Mouse (Mus musculus) intestine, postnatal 0 days (tissue): ENCODE results near the gene Zfand4. TPM values are rescaled to one million over a fixed set of nuclear protein-coding genes. Genes with fewer than 3 reads are reported as not detected.

ENCODE experiments used
- ATAC-seq: fragments of 200-750 bp; cut with Nextera tagmentation; 2 replicates; pipeline ENCODE4 v1.8.0; 2017; ENCODE audit warnings: mild to moderate bottlenecking, moderate TSS enrichment, moderate library complexity
- H3K27ac ChIP-seq: fragments of 300-500 bp; sonication (generic); 2 replicates; pipeline ENCODE4 v1.5.1; 2014; ENCODE audit warnings: mild to moderate bottlenecking, low read depth, low read length, moderate library complexity
- H3K27me3 ChIP-seq: fragments of 300-500 bp; sonication (generic); replicated peaks from 2 replicates; pipeline ENCODE4 v1.6.1; 2014; ENCODE audit warnings: low read length, mixed read lengths; ENCODE audit not compliant: control insufficient read depth, insufficient read depth
- H3K36me3 ChIP-seq: fragments of 300-500 bp; sonication (generic); 2 replicates; pipeline ENCODE4 v1.6.1; 2014; ENCODE audit warnings: mild to moderate bottlenecking, moderate library complexity; ENCODE audit not compliant: control insufficient read depth, insufficient read depth
- H3K4me1 ChIP-seq: fragments of 300-500 bp; sonication (generic); replicated peaks from 2 replicates; pipeline ENCODE4 v1.6.1; 2014; ENCODE audit warnings: antibody characterized with exemption, low read length, mixed read lengths; ENCODE audit not compliant: control insufficient read depth, insufficient read depth
- H3K4me2 ChIP-seq: fragments of 300-500 bp; sonication (generic); replicated peaks from 2 replicates; pipeline ENCODE4 v1.6.1; 2014; ENCODE audit warnings: low read depth, mild to moderate bottlenecking, moderate library complexity
- H3K4me3 ChIP-seq: fragments of 300-500 bp; sonication (generic); 2 replicates; pipeline ENCODE4 v1.5.1; 2014; ENCODE audit warnings: low read depth, low read length
- H3K9ac ChIP-seq: fragments of 300-500 bp; sonication (generic); 2 replicates; pipeline ENCODE4 v1.6.1; 2014; ENCODE audit warnings: mild to moderate bottlenecking, low read depth, low read length
- H3K9me3 ChIP-seq: fragments of 300-500 bp; sonication (generic); 2 replicates; pipeline ENCODE4 v1.6.1; 2016; ENCODE audit warnings: mixed run types; ENCODE audit not compliant: control insufficient read depth
- CTCF ChIP-seq: sonication (generic); IDR thresholded peaks from 2 replicates; pipeline ENCODE4 v1.5.1; 2016; ENCODE audit warnings: low read depth, mild to moderate bottlenecking, control low read depth, antibody characterized with exemption, moderate library complexity
- WGBS: fragments of 180-500 bp; shearing (Covaris S2); extraction: QIAGEN DNeasy Blood & Tissue Kit; methylation state at CpG from one replicate; pipeline ENCODE4 v1.1.7; 2014; 5-methylcytosine and 5-hydroxymethylcytosine counted together
- polyA plus RNA-seq: library from polyadenylated mRNA; unstranded; fragments of >200 nt; fragmentation: Nextera tagmentation; extraction: Ambion mirVana; gene quantifications from 2 replicates; pipeline ENCODE4 v1.2.1, GENCODE M21; 2015

Zfand4 gene
- polyA plus RNA-seq, 1 experiment from 2014 or later: 1.1 TPM

- Histone ChIP-seq H3K4me1 (no peaks in the 10 kb centered on the region), H3K27ac (no peak overlapping the region), H3K9me3 (no peaks in the 10 kb centered on the region), H3K4me3 (no peak overlapping the region), H3K9ac (no peak overlapping the region), H3K36me3 (no peaks in the 10 kb centered on the region), H3K27me3 (no peaks in the 10 kb centered on the region), H3K4me2 (no peak overlapping the region)
- ATAC-seq: no peak
- no peak for TF ChIP-seq CTCF
- 66% methylated on average over 8 of the region's 8 CpGs for WGBS
Observed at GRCm38 (mm10) chr6:116358056-116358455, 94.0 kb downstream of the Zfand4 start.

DNA sequence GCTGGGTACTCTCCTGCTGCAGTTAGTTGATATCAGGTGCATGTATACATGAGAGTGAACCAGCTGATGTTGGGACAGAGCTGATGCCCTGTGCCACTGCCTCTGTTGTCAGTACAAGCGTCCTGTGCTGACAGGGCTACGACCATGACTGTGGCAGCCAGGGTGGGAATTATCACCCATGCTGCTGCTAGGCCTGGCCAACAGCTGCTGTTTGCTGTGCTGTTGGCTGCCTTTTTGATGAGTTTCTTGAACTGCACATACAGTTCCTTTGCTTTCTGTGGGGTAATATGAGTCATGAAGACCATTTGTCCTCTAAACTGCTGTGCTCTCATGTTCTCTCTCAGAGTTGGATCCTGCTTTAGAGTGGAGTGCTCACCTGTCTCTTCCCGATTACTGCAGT, 95.2 kb downstream of the Zfand4 start:
- Histone ChIP-seq H3K27me3 (no peaks in the 10 kb centered on the region), H3K36me3 (no peaks in the 10 kb centered on the region), H3K4me3 (no peak overlapping the region), H3K9ac (no peak overlapping the region), H3K4me1 (no peaks in the 10 kb centered on the region), H3K9me3 (no peaks in the 10 kb centered on the region), H3K27ac (no peak overlapping the region), H3K4me2 (no peak overlapping the region)
- no peak for ATAC-seq
- WGBS: 71% methylated on average over 3 of the region's 3 CpGs
- TF ChIP-seq CTCF: no peak

- 63% methylated on average over 3 of the region's 3 CpGs for WGBS
Observed at GRCm38 (mm10) chr6:116361463-116361862, 97.4 kb downstream of the Zfand4 start.

GRCm38 (mm10) chr6:116361993-116362392, 98.0 kb downstream of the Zfand4 start:
- H3K4me3 ChIP-seq: no peak overlapping the region
- no peaks in the 10 kb centered on the region for H3K36me3 ChIP-seq
- no peak overlapping the region for H3K9ac ChIP-seq
- WGBS: 90% methylated on average over 4 of the region's 4 CpGs
- no peaks in the 10 kb centered on the region for H3K27me3 ChIP-seq
- H3K4me1 ChIP-seq: no peaks in the 10 kb centered on the region
- H3K27ac ChIP-seq: no peak overlapping the region
- no peaks in the 10 kb centered on the region for H3K9me3 ChIP-seq
- no peak for TF ChIP-seq CTCF
- no peak overlapping the region for H3K4me2 ChIP-seq
- no peak for ATAC-seq

More at GRCm38 (mm10) chr6:116361463-116361862, 97.4 kb downstream of the Zfand4 start:
- no peak overlapping the region for H3K4me3 ChIP-seq
- H3K4me1 ChIP-seq: no peaks in the 10 kb centered on the region
- no peak overlapping the region for H3K9ac ChIP-seq
- no peaks in the 10 kb centered on the region for H3K9me3 ChIP-seq
- peak; percentile 65 for ATAC-seq
- TF ChIP-seq CTCF: no peak
- H3K27ac ChIP-seq: no peak overlapping the region
- H3K36me3 ChIP-seq: no peaks in the 10 kb centered on the region
- H3K4me2 ChIP-seq: no peak overlapping the region
- H3K27me3 ChIP-seq: no peaks in the 10 kb centered on the region

DNA sequence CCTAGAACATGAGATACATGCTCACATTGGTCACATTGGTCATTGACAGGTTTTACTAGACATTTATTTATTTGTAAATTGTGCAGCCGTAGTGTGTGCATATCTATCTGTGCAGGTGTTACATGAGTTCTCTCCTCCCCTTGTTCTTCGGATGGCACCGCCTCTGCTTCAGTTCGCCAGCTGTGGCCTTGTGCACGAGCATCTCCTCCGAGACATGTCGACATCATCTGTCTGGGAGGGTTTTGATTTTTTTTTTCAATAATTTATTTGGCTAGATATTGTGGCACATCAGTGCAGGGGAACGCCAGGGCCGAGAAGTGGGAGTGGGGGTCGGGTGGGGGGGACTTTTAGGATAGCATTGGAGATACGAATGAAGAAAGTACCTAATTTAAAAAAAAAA, 103.9 kb downstream of the Zfand4 start:
- ATAC-seq: no peak
- Histone ChIP-seq H3K4me1 (0 out of 2 replicates have a peak, but pooled peaks cover 5% of the 10 kb centered on the region), H3K9ac (no peak overlapping the region), H3K9me3 (no peaks in the 10 kb centered on the region), H3K4me3 (no peak overlapping the region), H3K27ac (no peak overlapping the region), H3K4me2 (no peak overlapping the region), H3K27me3 (no peaks in the 10 kb centered on the region), H3K36me3 (no peaks in the 10 kb centered on the region)
- WGBS: 82% methylated on average over 11 of the region's 11 CpGs
- TF ChIP-seq CTCF: no peak

GRCm38 (mm10) chr6:116369811-116370210, 105.8 kb downstream of the Zfand4 start:
- Histone ChIP-seq H3K4me1 (0 out of 2 replicates have a peak, but pooled peaks cover 5% of the 10 kb centered on the region), H3K27ac (no peak overlapping the region), H3K9me3 (no peaks in the 10 kb centered on the region), H3K4me3 (no peak overlapping the region), H3K9ac (no peak overlapping the region), H3K4me2 (no peak overlapping the region), H3K27me3 (no peaks in the 10 kb centered on the region), H3K36me3 (no peaks in the 10 kb centered on the region)
- ATAC-seq: peak; percentile 80
- WGBS: 46% methylated on average over 1 of the region's 1 CpGs
- no peak for TF ChIP-seq CTCF
